Mouse (Mus musculus) gastrocnemius, adult 2 months (tissue): ENCODE results near the gene C1qtnf9. TPM values are rescaled to one million over a fixed set of nuclear protein-coding genes. Genes with fewer than 3 reads are reported as not detected.

Experiments
- DNase-seq: peaks from one replicate; pipeline ENCODE4 v3.0.0; 2022
- H3K27ac ChIP-seq: fragments of 200-600 bp; 2 replicates; pipeline ENCODE4 v1.8.1; 2022; ENCODE audit warnings: mild to moderate bottlenecking
- H3K4me3 ChIP-seq: fragments of 200-600 bp; 2 replicates; pipeline ENCODE4 v1.8.1; 2022; ENCODE audit warnings: mild to moderate bottlenecking, moderate library complexity
- CTCF ChIP-seq: fragments of 200-600 bp; IDR thresholded peaks from 2 replicates; pipeline ENCODE4 v1.8.1; 2022; ENCODE audit warnings: antibody characterized with exemption, mild to moderate bottlenecking, moderate library complexity
- intact Hi-C: fragments of 180-260 bp; cut with DNase I; formaldehyde crosslinking; loops from one replicate; pipeline ENCODE4 v1.15.1; 2025
- total RNA-seq, 2 experiments: library from RNA; stranded (reverse); gene quantifications; 2 replicates each; pipeline ENCODE4 v1.2.3; 2021

Gene C1qtnf9
- total RNA-seq, 2 experiments from 2014 or later, result 18.0 to 20.4 TPM

DNA sequence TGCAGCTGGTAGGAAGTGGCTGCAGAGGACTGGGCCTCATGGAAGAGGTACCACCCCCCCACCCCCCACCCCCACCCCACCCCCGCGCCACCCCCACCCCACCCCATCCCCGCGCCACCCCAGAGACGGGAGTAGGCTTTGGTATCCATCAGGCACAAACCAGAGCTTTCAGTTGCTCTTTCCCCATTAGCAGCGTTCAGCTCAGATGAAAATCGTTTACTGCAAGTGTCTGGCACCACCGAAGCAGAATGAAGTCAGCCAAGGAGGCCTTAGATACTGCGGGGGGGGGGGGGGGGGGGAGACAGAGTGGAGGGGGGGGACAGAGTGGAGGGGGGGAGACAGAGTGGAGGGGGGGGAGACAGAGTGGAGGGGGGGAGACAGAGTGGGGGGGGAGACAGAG, 28.8 kb upstream of the C1qtnf9 start:
- intact Hi-C loops, result no loop called here
- Histone ChIP-seq H3K4me3 (no peak overlapping the region), H3K27ac (no peak overlapping the region)
- TF ChIP-seq CTCF, result no peak
- DNase-seq, result no peak

DNA sequence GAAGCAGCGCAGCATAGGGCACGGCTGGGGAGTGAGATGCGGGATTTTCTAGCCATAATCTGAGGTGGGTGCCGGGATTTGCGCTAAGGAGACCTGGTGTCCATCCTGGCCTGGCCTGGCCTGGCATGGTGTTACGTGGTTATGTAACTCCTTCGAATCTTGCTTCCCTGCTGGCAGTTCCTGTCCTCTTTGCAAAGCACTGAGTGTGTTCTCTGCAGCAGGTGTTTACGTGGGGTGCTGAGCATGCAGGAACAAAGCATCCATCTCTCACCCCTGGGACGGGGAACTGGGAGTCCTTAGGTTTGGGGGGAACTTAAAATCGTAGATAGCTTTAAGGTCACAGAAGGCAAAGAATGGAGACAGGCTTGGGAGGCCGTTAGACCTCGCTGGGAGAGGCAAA, 28.3 kb upstream of the C1qtnf9 start:
- peak overlapping the region; percentile 46 for H3K27ac ChIP-seq
- H3K4me3 ChIP-seq, result no peak overlapping the region
- TF ChIP-seq CTCF, result no peak
- DNase-seq, result no peak
- intact Hi-C loops, result loop anchor here (5.0 kb wide), 1 partner anchor 32 kb away; no protein-coding TSS in a partner anchor

DNA sequence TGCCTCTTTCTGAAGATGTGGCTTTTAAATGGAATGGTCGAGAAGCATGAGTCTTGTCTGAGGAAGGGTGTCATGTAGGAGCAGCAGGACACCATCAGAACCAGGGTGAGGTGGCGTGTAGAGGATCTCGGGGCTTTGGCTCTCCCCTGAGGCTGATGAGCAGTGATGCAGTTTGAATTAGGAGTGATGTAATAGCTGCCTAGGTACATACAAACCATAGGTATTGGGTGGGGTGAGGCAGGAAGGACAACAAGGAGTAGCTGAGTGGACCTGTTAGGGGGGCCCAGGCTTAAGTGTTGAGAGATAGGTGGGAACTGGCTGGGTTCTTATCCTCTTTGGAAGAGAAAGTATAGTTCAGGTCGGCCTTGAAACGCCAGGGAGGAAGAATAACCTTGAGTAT, 27.4 kb upstream of the C1qtnf9 start:
- intact Hi-C loops, result loop anchor here (5.0 kb wide), 1 partner anchor 33 kb away; no protein-coding TSS in a partner anchor
- no peak for TF ChIP-seq CTCF
- Histone ChIP-seq H3K27ac (peak overlapping the region; percentile 20; the same call in 1 of the 2 replicates), H3K4me3 (no peak overlapping the region)
- no peak for DNase-seq

DNA sequence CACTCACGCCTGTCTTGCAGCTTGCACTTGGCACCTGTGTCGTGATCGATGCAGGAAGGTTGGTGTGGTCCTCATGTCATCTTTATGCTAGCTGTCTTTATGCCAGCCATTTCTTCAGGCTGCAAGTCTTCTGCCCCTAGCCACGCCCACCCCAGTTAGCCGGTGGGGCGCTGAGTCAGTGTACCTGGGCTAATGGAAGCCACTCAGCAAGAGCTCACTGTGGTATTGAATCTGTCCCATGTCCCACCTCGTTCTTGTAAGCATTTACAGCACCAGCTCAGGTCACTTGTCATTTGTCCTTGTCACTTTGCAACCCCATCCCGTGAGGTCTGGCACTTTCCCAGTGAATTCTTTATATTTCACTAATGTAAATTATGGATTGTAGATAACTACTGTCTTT, 26.9 kb upstream of the C1qtnf9 start:
- no peak for TF ChIP-seq CTCF
- DNase-seq, result no peak
- Histone ChIP-seq H3K27ac (peak overlapping the region; percentile 46), H3K4me3 (no peak overlapping the region)
- intact Hi-C loops, result loop anchor here (5.0 kb wide), 1 partner anchor 34 kb away; no protein-coding TSS in a partner anchor

DNA sequence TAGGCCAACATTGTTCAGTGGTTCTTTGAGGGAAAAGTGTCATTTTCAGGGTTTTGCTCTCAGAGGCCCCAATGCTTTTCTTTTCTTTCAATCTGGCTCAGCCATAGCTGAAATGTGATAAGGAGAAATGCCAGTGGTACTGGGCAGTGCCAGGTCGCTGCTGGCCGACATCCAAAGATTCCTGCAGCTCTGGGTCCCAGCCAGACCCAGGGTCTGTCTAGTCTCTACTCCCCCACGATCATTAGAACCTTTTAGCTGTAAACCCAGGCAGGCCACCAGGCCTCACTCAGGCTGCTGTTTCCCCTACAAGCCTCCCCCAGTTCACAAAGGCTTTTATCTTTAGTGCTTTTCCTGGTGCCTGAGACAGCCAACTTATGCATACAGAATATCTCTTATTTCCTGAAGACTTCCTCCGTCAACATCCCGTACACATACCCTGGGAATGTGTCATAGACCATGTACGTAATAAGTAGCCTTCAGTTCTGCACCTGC, 26.4 kb upstream of the C1qtnf9 start:
- intact Hi-C loops, result loop anchor here (5.0 kb wide), 1 partner anchor 34 kb away; no protein-coding TSS in a partner anchor
- H3K27ac ChIP-seq, result peak overlapping the region; percentile 46
- no peak overlapping the region for H3K4me3 ChIP-seq
- no peak for TF ChIP-seq CTCF
- peak; percentile 51 for DNase-seq

DNA sequence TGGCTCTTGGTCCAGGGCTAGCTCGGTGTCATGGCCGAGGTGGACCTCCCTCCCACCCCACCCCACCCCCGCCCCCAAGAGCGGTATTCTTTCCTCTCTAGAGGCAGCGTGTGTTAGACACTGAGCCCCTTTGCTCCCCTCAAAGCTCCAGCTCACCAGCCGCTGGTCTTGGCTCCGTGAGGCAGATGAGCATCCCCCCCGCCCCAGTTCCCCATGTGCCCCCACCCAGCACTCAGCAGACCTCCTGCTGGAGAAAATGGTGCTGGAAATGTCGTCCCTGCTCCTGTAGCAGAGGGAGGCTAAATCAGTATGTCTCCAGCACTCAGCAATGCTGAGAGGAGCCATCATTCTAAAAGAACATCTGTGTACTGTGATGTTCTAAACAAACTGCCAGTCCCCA, 24.3 kb upstream of the C1qtnf9 start:
- no peak for TF ChIP-seq CTCF
- H3K4me3 ChIP-seq, result no peak overlapping the region
- no peak overlapping the region for H3K27ac ChIP-seq
- no peak for DNase-seq
- intact Hi-C loops, result loop anchor here (5.0 kb wide), 1 partner anchor 36 kb away; no protein-coding TSS in a partner anchor

DNA sequence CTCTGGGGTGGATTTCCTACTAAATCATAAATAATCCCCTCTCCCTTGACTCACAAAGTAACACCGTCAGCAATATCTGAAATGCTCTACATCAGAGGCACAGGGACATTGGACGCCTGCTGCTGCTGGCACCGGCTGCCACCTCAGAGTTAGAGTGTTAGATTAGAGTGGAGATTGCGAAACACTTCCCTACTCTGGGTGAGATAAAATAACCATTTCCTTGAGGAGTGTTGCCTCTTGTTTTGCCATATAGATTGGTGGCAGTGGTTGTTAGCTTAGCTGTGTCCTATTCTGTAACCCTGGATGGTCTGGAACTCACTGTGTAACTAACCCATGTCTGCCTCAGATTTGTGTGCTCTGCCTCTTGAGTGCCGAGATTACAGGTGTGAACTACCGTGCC, 22.7 kb upstream of the C1qtnf9 start:
- no peak overlapping the region for H3K4me3 ChIP-seq
- no peak for TF ChIP-seq CTCF
- no peak overlapping the region for H3K27ac ChIP-seq
- intact Hi-C loops, result no loop called here
- DNase-seq, result no peak

DNA sequence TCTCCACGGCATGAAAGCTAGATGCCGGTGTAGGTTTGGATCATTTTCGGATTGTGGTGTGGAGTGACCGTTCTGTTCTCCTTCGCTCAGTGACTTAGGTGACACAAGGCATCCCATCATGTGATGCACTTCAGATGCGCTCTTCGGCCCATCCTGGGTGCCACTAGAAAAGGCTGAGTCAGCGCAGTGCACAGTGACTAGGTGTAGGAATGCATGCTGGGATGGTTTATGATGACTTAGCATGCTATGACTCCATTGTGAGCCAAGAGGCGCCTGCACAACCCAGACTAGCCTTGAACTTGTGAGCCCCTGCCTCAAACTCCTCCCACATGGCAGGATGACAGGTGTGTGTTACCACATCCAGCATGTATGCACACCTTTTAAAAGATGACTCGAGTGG, 21.8 kb upstream of the C1qtnf9 start:
- no peak for DNase-seq
- no peak for TF ChIP-seq CTCF
- H3K4me3 ChIP-seq, result no peak overlapping the region
- intact Hi-C loops, result no loop called here
- no peak overlapping the region for H3K27ac ChIP-seq

DNA sequence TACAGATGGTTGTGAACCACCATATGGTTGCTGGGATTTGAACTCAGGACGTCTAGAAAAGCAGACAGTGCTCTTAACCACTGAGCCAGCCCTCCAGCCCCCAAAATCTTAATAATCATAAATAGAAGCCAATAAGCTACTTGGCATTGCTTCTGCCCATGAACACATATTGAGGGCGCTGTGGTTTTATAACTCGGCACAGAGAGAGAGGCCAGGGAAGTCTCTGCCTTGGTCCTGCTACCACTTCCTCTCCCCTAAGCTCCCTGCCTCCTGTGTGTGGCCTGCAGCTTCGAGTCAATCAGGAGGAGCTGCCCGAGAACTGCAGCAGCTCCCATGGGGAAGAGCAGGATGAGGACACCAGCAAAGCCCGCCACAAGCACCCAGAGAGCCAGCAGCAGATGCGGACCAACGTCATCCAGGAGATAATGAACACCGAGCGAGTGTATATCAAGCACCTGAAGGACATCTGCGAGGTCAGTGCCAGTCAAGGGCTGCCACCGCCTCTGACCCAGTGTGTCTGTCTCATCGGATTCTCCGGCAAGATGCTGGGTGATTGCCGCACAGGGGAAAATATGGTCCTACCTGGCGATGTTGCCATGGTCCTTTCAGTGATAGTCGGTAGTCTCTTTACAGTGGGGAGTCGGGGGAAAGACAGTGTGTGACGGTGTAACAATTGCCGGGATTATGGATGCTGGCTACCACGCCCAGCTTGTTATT, 20.6 kb upstream of the C1qtnf9 start:
- Histone ChIP-seq H3K4me3 (no peak overlapping the region), H3K27ac (no peak overlapping the region)
- DNase-seq, result no peak
- no peak for TF ChIP-seq CTCF
- intact Hi-C loops, result no loop called here

DNA sequence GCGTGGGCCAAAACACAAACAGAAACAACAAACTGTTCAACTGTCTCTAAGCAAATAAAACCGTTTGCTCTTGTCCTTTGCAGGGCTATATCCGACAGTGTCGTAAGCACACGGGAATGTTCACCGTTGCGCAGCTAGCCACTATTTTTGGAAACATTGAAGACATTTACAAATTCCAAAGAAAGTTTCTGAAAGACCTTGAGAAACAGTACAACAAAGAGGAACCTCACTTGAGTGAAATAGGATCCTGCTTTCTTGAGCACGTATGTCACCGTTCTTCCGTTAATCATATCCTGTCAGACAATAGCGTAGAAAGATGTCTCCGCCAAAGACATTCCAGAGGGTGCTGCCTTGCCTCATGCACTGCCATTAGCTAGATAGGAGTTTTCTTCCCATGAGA, 18.1 kb upstream of the C1qtnf9 start:
- intact Hi-C loops, result no loop called here
- Histone ChIP-seq H3K27ac (peak overlapping the region; percentile 6; the same call in 1 of the 2 replicates), H3K4me3 (no peak overlapping the region)
- no peak for TF ChIP-seq CTCF
- no peak for DNase-seq

DNA sequence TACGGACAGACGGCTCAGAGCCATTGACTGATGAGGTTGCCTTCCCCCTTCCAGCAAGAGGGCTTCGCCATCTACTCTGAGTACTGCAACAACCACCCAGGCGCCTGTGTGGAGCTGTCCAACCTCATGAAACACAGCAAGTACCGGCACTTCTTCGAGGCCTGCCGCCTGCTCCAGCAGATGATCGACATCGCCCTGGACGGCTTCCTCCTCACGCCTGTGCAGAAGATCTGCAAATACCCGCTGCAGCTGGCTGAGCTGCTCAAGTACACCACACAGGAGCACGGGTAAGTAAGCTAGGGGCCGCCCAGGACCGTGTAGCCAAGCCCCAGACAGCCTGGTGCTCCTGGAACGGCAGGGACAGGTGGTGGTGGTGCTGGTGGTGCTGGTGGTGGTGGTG, 16.4 kb upstream of the C1qtnf9 start:
- H3K4me3 ChIP-seq, result no peak overlapping the region
- intact Hi-C loops, result no loop called here
- TF ChIP-seq CTCF, result no peak

DNA sequence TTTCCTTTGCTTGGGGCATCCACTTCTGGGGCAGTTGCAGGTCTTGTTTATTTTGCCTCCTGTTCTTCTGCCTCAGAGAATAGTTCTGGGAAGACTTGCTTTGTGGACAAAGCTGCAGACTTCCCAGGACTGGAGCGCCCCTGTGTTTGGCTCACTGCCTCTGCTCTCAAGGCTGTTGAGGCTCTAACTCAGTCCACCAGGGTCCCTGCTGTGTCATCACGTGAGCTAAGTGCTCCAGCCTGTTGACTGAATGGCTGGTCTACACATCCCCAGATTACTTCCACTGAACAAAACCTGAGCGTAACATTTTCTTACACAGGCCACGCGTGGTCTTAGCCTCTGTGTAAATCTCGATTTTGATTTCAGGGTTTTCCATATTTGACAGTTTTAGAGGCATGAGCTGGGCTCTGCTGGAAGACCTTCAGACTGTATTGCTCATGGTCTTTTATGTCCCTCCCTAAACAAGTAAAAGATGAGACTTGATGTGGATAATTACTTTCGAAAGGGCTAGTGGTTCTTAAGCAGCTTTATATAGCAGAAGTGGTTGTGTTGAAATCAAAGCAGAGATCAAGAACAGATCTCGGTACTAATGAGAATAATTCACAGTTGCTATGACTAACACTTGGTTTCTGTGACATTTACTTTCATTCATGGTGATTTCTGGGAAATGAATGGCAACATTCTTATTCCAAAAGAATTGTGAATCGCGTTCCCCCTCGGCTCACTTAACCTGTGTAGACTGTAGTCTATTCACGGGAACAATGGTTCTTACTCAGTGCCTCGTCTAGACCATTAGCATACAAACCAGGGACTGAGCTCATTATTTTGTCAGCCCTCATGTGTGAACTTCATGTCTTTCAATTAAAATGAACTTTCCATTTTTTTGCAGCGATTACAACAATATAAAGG, 14.8 kb upstream of the C1qtnf9 start:
- intact Hi-C loops, result no loop called here
- DNase-seq, result no peak
- Histone ChIP-seq H3K27ac (no peak overlapping the region), H3K4me3 (no peak overlapping the region)
- no peak for TF ChIP-seq CTCF

More for the DNA sequence above, 16.4 kb upstream of the C1qtnf9 start:
- no peak overlapping the region for H3K27ac ChIP-seq
- DNase-seq, result no peak

DNA sequence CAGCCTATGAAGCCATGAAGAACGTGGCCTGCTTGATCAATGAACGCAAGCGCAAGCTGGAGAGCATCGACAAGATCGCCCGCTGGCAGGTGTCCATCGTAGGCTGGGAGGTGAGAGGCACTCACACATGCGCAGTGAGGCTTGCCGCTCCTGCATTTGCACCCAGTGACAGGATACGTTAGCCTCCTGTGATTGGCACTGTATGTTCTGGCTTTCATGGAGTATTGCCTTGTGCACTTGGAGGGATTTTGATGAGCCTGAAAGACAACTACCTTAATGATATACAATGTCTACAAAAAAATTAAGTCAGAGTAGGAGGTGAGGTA, 14.2 kb upstream of the C1qtnf9 start:
- no peak overlapping the region for H3K4me3 ChIP-seq
- DNase-seq, result no peak
- H3K27ac ChIP-seq, result no peak overlapping the region
- TF ChIP-seq CTCF, result no peak
- intact Hi-C loops, result no loop called here
